16 mouse cellular contexts compared by ENCODE assay signal in genomic region chr12:71254779-71255178, GRCm38 (mm10). TPM values are rescaled to one million over a fixed set of nuclear protein-coding genes. Genes with fewer than 3 reads are reported as not detected.
"Had no signal": no experiment of that assay in that cellular context is flagged by ENCODE, and none has a peak within 500 bp of the region (broad histone marks: within the 10 kb centered on the region; RNA-seq: fewer than 3 reads in every experiment).

No protein-coding gene starts in this region.

- H3K9ac ChIP-seq: liver, embryonic 12.5 days; lung, embryonic 14.5 days; midbrain, embryonic 15.5 days had no signal

- H3K9me3 ChIP-seq: liver, embryonic 12.5 days; midbrain, embryonic 15.5 days had no signal

- H3K36me3 ChIP-seq: liver, embryonic 12.5 days; midbrain, embryonic 15.5 days had no signal

- DNase-seq: kidney, adult 9 months; kidney, postnatal 4 days; left cerebral cortex, postnatal 4 days; lung, embryonic 14.5 days; lung, postnatal 10 days; lung, postnatal 4 days; thymus, adult 18-20 months; thymus, postnatal 25 days had no signal

- H3K4me1 ChIP-seq: liver, embryonic 12.5 days had no signal

- H3K27me3 ChIP-seq: liver, embryonic 12.5 days; midbrain, embryonic 15.5 days had no signal

- ATAC-seq: inflammation-experienced regulatory T-cells, adult 6 months; intestine, postnatal 0 days; liver, embryonic 12.5 days; midbrain, embryonic 15.5 days had no signal

- H3K4me2 ChIP-seq: liver, embryonic 12.5 days; lung, embryonic 14.5 days; midbrain, embryonic 11.5 days; midbrain, embryonic 15.5 days had no signal

- H3K4me3 ChIP-seq: layer of hippocampus, adult 2 months; liver, embryonic 12.5 days; midbrain, embryonic 15.5 days had no signal

- H3K27ac ChIP-seq: layer of hippocampus, adult 2 months; liver, embryonic 12.5 days; midbrain, embryonic 15.5 days had no signal

RNA-seq across cellular contexts. Expression of gene Dact1, which starts 54.9 kb away (rescaled TPM):
- total RNA-seq: monocyte, adult 5-6 weeks; neutrophil, adult 5-6 weeks had no signal
- polyA plus RNA-seq: inflammation-experienced regulatory T-cells, adult 6 months had no signal
